Mouse (Mus musculus): ENCODE data around the gene Mtmr2.

Mtmr2 gene

DNA sequence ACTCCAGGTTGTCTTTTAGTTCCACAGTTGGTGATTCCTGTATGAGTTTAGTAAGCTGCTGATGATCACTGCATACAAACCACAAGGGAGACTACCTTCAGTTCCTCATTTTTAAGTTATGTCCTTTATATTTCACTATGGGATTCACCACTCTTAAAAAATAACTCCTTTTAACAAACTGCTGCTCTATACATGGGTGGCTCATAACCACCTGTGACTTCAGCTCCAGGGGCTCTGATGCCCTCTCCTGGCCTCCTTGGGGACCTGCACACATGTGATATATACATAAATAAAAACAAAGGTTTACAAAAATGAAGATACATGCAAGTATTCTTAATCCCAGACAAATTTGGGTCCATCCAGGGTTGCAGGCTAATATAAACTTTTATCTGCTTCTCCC, 61.7 kb downstream of the Mtmr2 start:
- no peak for DNase-seq

GRCm38 (mm10) chr9:13818369-13818768, 70.2 kb downstream of the Mtmr2 start:
- no peak for DNase-seq

GRCm38 (mm10) chr9:13820774-13821173, 72.6 kb downstream of the Mtmr2 start:
- no peak for DNase-seq

DNA sequence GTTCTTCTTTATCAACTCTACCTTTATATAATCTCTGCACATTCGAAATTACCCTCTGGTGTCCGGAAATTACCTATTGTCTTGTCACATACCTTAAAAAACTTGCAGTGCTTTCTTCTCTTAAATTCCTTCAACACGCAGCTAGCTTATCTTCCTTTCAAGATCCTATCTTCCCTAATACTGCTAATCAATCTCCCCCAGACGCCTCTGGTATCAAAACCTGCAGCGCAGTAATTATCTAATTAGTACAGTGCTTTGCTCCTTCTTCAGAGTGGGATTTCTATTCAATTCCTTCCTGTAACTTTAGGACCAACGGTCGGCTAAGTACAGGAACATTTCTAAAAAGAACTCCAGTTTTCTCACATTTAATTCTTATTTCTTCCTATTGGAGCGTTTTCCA, 77.7 kb downstream of the Mtmr2 start:
- DNase-seq, result no peak

DNA sequence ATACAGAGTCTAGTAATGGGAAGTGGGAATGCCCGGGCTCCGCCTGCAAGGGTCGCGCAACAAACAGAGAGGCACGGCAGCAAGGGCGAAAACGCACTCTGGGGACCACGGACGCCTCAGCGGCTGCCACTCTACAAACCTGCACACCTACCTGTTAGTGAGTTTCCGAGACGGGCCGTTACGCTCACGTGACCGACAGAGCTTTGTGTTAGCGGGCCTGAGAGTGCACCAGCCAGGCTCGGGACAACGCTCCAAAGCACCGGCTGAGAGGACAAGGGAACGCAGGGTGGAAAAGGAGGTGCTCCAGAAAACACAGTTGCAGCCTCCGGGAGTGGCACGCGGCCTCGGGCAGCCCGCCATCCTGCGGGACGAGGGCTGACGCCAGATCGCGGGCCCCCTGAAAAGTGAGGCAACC, 78.2 kb downstream of the Mtmr2 start:
- DNase-seq, result peak; percentile 61

DNA sequence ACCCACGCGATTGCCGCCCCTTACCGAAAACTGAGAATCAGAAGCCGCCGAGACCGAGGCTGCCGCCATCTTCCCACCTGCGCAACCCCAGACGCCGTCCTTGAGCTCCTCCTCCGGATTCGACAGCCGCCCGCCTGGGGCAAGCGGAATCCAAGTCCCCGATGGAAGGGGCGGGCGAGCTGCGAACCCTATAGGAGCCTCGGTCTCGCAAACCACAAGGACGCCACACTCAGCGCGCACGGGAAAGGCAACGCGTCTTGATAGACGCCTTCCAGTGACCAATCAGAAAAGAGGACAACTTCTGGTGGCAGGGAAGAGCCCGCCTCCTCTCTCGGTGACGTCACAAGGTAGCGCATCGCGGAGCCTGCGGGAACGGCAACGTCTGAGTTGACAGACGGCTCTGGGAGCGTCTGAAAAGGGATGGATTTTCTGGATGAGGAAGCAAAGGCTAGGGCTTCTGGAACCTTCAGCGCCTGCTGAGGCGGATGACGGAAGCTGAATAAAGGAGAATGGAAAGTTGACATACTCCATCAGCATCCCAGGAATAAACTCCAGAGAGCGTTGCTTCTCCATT, 78.7 kb downstream of the Mtmr2 start, which contains the start of gene Cep57:
Gene Cep57 (minus strand): TSS at position 276 of the 574 bp plus-strand sequence.
- DNase-seq, result peak; percentile 96

DNA sequence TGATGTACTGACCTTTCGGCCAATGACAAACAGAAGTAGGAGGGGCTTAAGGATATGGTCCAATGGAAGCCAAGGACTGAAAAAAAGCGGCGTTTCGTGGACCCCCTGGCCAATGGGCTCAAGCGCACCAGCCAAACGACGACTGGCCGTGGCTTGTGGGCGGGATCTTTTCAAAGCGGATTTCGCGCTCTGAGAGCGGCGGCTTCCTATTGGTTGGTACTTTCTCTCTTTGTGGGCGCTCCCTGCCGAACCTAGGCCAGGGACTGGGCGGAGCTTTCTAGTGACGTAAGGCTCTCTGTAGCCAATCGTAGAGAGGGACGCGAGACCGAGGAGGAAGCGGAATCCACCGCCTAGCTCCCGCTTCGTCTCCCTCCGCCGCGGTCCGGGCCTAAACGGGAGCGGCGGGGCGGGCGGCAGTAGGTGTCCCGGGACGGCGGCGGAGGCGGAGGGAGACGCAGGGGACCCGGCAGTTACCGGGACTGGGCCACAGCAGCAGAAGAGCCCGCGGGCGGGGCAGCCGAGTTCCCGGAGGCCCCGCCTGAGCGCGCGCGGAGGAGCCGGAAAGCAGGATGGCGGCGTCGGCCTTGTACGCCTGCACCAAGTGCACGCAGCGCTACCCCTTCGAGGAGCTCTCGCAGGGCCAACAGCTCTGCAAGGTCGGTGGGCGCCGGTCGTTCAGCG, 79.3 kb downstream of the Mtmr2 start, which contains the start of gene Fam76b:
Gene Fam76b (plus strand): TSS at position 311 of the 681 bp plus-strand sequence.
- peak; percentile 100 for DNase-seq

DNA sequence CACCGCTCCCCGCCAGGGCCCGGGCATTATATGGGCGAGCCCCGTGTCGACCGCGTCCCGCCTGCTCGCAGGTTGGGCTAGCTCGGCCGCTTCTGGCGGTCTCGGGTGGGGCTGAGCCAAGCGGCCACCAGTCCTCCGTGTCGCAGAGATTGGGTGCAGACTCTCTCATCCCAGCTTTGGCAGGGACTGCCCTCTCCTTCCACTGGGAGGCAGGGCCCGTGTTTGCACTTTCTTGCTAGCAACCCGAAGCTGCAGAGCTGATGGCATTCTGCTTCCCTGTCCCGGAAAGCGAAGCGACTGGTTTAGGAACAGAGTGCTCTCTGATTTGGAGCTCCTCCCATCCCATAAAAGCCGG, 79.9 kb downstream of the Mtmr2 start:
- peak; percentile 72 for DNase-seq

- no peak for DNase-seq
Observed at GRCm38 (mm10) chr9:13835256-13835655, 87.0 kb downstream of the Mtmr2 start.

GRCm38 (mm10) chr9:13836726-13837125, 88.5 kb downstream of the Mtmr2 start:
- DNase-seq, result no peak

DNA sequence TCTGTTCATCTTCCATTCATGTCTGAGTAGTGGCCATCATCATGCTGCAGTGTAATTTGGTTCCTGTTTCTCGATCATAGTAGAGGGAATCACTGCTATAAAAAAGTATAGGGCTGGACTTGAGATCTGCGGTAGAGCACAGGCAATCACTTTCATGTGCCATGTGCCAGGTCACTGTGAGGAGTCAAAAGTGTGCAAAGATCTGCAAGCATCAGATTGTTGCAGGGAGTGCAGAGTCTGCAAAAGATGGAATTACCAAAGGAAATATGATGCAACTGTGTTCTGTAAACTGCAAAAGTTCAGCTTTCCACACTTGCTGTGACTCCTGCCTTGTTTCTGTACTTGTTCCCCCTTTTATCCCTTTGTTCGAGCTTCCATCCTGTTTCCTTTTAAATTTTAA, 99.4 kb downstream of the Mtmr2 start:
- DNase-seq, result no peak

DNA sequence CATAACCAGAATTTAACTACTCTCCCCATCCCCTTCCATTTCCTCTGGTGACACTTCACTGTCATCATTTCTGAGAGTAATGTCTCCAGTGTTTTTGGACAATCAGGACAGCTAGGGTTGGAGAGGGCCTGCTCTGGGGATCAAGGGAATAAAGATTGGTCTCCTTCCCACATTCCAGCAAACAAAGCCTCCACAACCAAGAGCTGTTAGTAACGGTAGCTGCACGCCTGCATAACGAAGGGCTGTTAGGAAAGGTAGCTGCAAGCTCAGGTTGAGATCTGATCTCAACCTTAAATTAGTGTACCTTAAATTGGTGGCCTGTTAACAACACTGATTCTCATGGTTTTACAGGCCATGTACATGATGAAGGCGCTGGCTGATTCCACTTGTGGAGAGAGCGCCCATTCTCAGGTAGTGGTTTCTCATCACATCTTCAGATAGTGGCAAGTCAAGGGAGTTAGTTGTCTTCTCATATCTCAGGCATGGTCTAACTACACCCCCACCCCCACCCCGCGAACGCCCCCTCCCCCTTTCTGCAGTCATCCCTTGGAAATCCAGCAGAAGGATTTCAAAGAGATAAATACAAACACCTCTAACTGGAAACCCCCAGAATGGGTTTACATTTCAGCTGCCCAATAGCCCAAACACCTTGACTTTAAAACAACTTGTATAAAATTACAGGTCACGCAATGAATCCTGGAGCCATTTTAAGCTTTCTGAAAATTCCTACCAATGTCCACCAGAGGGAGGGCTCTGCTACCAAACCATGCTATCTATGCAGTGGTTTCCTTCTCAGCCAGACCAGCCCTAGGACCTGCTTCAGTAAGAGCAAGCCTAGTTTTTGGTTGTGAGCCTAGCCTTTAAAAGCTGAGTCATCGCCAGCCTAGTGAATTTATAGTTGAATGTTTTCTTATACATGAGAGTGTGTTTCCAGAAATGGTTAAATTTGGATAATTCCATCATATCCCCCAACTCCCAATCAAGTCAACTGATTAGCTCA, 100.6 kb downstream of the Mtmr2 start:
- peak; percentile 54 for DNase-seq

DNA sequence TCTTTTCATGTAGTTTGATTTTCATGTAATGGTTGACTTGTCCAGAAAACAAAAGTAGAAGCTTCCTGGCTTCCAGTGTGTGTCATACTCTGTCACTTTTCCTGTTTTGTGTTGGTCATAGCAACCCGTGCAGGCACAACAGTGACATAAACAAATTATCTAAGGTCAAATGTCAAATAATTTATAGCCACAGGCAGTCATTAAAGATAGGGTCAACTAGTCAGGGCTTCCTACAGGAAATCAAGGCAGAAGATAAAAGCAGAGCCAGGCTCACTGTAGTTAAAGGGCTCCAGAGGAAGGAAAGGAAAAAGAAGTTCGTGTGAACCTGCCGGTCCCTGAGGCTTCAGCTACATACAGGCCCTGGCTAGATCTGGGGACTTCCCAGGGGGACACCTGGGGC, 105.7 kb downstream of the Mtmr2 start:
- DNase-seq, result no peak
